Mouse (Mus musculus): Measurements from ENCODE around the gene 1700029F12Rik.

Gene 1700029F12Rik

GRCm38 (mm10) chr13:97030075-97030474, 4.1 kb downstream of the 1700029F12Rik start:
- in situ Hi-C loops (cut with MboI; ENCODE audit: low sequenced_read_pairs), result no loop called here

GRCm38 (mm10) chr13:97021906-97022305, 12.3 kb downstream of the 1700029F12Rik start:
- in situ Hi-C loops (cut with MboI; ENCODE audit: low sequenced_read_pairs), result no loop called here

- in situ Hi-C loops (cut with MboI; ENCODE audit: low sequenced_read_pairs), result no loop called here
These were observed 14.0 kb downstream of the 1700029F12Rik start for GRCm38 (mm10) chr13:97020122-97020521.

- in situ Hi-C loops (cut with MboI; ENCODE audit: low sequenced_read_pairs), result no loop called here
These were observed 16.5 kb downstream of the 1700029F12Rik start for GRCm38 (mm10) chr13:97017711-97018110.

- in situ Hi-C loops (cut with MboI; ENCODE audit: low sequenced_read_pairs), result no loop called here
These were observed 19.8 kb downstream of the 1700029F12Rik start for GRCm38 (mm10) chr13:97014366-97014765.

DNA sequence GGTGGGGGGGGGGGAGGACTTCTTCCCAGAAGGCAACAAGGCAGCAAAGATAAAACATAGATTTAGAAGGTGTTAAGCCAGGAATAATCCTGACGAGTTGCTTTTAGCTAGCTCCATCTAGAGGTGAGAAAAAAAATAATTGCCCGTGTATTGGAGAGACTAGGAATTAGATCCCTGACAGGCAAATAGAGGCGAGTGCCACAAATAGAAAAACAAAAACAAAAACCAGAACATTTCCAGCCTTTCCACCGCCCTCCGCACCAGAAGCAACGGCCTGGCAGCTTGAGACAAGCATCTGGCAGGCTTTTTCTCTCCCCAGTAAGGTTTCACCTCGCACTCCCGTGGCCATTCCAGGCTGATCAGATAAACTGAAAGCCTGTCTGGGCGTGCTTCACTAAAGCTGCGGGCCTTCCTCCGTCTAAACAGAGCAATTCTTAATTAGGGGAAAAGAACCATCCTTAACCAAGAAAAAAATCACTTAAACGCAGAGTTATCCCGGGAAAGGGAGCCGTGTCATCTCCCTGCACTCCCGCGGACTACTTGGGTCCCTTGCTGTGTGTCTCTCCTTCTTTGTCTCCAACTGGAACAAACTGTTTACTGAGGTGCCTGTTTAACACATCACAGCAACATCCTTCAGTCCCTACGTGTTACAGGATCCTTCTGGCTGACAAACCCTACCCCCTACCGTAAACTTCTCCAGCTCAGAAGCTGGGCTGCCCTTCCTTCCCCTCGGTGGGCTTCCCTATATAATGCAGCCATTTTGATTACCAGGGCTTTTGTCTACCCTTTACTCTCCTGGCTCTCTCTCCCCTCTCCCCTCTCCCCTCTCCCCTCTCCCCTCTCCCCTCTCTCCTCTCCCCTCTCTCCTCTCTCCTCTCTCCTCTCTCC, 25.7 kb downstream of the 1700029F12Rik start:
- in situ Hi-C loops (cut with MboI; ENCODE audit: low sequenced_read_pairs), result no loop called here

DNA sequence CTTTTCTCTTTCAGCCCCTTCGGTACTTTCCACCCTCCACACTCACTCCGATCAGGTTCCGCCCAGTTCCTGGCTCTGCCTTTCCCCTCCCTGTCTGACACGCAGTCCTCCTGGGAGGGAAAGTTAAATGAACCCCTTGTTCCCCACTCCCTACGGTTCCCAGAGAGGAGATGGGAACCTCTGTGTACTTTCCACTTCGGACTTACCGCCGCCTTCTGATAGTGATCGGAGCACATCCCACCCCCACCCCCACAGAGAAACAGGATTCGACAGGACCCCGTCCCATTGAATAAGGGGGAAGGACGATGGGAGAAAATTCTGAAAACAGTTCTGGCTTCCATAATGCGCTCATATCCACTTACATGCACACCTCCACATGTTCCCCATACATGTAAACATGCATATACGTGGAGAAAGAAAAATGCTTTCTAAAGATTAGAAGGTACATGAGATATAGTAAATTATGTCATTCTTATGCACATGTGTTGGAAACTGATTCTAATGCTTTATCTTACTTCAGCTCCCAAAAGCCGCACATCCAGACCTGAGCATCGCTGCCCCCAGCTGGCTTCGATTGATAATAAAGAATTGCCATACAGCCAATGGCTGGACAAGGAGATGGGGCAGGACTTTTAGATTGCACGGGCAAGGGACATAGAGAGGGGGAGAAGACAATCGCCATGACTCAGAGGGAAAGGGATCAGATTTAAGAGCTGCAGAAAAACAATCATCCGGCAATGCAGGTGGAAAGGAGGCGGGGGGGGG, 26.5 kb downstream of the 1700029F12Rik start:
- in situ Hi-C loops (cut with MboI; ENCODE audit: low sequenced_read_pairs), result no loop called here

DNA sequence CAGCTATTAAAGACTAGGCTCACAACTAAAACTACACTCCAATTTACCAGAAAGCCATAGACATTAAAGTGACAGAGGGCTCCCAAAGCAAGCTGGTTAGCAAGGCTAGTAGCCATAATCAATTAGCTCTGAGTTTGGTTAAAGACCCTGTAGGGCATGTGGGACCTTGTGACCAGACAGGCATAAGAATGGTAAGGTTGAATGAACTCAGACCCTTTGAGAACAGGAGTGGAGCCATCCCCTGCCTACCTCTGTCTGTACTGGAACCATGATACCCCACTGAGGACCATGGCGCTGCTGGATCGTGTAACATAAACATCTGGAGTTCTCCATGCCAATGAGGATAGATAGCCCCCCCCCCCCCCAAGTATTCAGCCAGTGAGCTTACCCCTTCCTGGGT, 27.4 kb downstream of the 1700029F12Rik start:
- in situ Hi-C loops (cut with MboI; ENCODE audit: low sequenced_read_pairs), result no loop called here

- in situ Hi-C loops (cut with MboI; ENCODE audit: low sequenced_read_pairs), result no loop called here
These were observed 37.1 kb downstream of the 1700029F12Rik start for GRCm38 (mm10) chr13:96997080-96997479.

GRCm38 (mm10) chr13:96995243-96995642, 38.9 kb downstream of the 1700029F12Rik start:
- in situ Hi-C loops (cut with MboI; ENCODE audit: low sequenced_read_pairs), result no loop called here

DNA sequence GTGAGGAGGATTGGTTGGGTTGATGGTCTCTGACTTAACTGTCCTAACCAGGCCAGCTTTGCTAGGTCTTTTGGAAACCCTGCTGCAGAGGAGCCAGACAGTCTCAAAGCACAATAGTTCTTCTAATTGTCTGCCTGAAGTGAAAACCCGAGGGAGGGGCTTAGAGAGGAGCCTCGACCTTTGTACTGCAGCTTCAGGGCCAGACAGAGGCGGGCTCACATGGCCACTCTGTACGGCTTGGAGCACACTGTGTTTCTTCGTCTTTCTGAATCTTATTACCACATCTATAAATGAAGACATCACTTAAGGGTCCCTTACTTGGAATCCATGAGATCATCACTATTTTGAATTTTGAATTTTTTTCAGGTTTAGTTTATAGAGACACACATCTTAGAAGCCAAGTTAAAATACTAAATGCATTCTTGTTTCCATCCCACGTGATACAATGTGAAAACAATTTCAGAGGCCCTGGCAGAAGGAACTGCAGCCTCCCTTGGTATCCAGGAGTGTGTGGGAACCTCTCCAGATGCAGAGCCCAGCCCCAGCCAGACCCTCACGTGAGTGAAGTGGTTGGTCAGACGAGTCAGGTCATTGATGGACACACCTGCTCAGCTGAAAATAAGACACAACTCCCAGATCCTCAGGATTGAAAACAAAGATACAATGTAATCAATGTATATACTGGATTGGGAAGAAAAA, 40.7 kb downstream of the 1700029F12Rik start:
- in situ Hi-C loops (cut with MboI; ENCODE audit: low sequenced_read_pairs), result no loop called here

GRCm38 (mm10) chr13:96990561-96991265, 43.4 kb downstream of the 1700029F12Rik start:
- in situ Hi-C loops (cut with MboI; ENCODE audit: low sequenced_read_pairs), result no loop called here

- in situ Hi-C loops (cut with MboI; ENCODE audit: low sequenced_read_pairs), result no loop called here
These were observed 44.1 kb downstream of the 1700029F12Rik start for GRCm38 (mm10) chr13:96990045-96990444.

GRCm38 (mm10) chr13:96989129-96989528, 45.0 kb downstream of the 1700029F12Rik start:
- in situ Hi-C loops (cut with MboI; ENCODE audit: low sequenced_read_pairs), result no loop called here

DNA sequence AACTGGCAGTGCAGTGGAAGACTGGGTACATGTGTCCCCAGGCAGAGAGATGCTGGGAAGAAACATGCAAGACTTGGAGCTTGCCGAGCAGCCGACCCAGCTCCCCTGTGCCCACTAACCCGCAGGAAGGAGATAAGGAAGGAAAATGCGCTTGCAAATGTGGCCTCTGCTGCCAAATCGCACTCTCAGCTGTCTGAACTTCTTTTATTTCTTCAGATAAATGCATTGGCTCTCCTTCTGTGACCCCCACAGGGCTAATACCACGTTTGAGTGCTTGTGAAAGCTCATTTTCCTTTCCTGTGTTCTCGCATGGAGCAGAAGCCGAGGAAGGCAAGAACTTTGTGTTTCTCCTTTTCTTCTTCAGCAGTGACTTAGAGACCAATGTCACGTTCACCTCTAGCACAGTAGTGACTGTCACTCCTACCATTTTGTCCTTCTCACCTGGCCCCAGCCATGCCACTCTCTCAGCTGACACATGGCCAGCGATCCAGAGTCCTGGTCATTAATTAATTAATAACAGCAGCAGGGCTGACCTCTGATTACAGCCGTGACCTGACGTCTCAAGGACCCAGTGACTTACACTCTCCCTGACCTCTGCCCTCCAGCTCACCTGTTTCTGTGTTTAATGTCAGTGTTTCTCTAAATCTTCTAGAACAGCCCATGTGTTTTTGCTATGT, 48.4 kb downstream of the 1700029F12Rik start:
- in situ Hi-C loops (cut with MboI; ENCODE audit: low sequenced_read_pairs), result no loop called here

- in situ Hi-C loops (cut with MboI; ENCODE audit: low sequenced_read_pairs), result no loop called here
These were observed 49.5 kb downstream of the 1700029F12Rik start for GRCm38 (mm10) chr13:96984688-96985087.

DNA sequence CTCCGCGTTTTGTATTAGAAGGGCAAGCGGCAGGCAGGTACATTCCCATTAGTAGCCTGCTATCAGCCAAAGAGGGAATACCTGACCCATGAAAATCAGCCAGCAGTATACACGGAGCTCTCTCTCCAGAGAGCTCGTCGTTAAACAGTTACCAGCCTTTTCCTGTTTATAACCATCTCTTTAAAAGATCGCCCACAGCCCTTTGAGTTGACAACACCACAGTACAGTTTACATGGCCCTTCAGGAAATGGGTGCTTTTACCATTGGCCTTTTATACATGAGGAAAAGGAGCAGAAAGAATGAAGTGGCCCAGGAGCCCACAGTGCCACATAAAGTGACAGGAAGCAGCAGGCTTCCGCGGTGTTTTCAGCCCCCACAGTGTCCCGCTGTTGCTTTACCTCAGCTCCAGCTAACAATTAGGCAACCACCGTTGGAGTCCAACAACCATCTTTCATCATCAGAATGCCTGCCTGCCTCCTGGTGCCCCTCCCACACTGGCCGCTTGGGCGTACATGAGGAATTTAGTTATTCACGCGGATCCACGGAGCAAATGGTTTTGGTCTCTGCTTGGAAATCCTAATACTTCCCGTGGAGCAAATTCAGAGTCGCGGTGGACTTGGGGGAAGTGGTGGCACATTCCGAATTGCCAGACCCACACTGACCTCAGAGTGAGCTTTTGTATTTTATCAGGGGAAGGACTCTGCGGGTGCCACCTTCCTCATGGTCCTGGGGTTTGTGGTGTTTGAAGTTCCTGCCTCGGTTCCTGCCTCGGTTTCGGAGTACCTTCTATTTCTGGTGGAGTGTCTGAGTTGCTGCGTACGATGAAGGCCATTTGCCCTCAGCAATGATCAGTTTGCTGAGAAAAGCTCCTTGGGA, 50.7 kb downstream of the 1700029F12Rik start:
- in situ Hi-C loops (cut with MboI; ENCODE audit: low sequenced_read_pairs), result no loop called here

DNA sequence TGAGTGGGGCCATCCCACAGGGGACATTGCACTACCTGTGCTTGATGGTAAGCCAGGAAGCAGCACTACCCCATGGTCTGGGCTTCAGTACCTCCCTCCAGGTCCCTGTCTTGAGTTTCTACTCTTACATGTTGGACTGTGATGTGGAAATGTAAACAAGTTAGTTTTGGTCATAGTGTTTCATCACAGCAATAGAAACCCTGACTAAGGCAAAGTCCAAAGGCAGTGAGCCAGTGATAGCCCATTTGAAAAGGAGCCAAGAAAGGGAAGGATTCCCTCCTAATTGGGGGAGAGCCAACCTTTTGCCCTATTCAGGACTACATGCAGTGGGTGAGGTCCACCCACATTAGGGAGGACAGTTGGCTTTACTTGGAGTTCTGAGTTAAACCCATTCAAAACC, 53.6 kb downstream of the 1700029F12Rik start:
- in situ Hi-C loops (cut with MboI; ENCODE audit: low sequenced_read_pairs), result no loop called here

GRCm38 (mm10) chr13:96976986-96977595, 57.1 kb downstream of the 1700029F12Rik start:
- in situ Hi-C loops (cut with MboI; ENCODE audit: low sequenced_read_pairs), result no loop called here

All from CH12F3 (cell line).